Mouse (Mus musculus): ENCODE measurements around the gene Mgat3. TPM values are rescaled to one million over a fixed set of nuclear protein-coding genes. Genes with fewer than 3 reads are reported as not detected.

Gene Mgat3
- polyA plus RNA-seq, 1 experiment from 2014 or later, result 12.1 TPM

GRCm38 (mm10) chr15:80217476-80217875, 44.0 kb downstream of the Mgat3 start:
- Histone ChIP-seq H3K9ac (no peak overlapping the region), H3K9me3 (no peaks in the 10 kb centered on the region), H3K4me1 (replicated peaks) (peaks cover 6% of the 10 kb centered on the region; the same call in 1 of the 2 replicates), H3K36me3 (peaks cover 7% of the 10 kb centered on the region), H3K27ac (no peak overlapping the region), H3K27me3 (replicated peaks) (no peaks in the 10 kb centered on the region), H3K4me3 (replicated peaks) (no peak overlapping the region), H3K4me2 (replicated peaks) (no peak overlapping the region)
- ATAC-seq, result no peak
- WGBS, result 86% methylated on average over 10 of the region's 10 CpGs

DNA sequence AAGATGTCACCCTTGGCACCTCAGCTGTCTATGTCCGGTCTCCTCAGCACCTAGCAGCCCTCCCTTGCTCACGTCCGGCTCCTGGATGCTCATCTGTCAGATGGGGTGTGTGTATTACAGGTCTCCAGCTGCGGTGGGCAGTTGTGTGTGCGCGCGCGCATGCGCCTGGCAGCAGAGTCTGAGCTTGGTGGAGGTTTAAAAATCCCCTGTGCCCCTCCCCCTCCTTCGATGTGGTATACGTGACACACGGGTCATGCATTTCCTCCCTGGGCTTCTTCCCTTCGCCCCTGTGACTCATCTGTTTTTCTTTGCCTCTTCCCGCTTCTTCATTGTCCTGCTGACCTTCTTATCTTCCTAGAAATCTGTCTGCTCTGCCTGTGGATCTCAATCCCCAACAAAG, 45.7 kb downstream of the Mgat3 start:
- peak; percentile 54 for ATAC-seq
- no peak overlapping the region for H3K9ac ChIP-seq
- 22% methylated on average over 14 of the region's 14 CpGs for WGBS

DNA sequence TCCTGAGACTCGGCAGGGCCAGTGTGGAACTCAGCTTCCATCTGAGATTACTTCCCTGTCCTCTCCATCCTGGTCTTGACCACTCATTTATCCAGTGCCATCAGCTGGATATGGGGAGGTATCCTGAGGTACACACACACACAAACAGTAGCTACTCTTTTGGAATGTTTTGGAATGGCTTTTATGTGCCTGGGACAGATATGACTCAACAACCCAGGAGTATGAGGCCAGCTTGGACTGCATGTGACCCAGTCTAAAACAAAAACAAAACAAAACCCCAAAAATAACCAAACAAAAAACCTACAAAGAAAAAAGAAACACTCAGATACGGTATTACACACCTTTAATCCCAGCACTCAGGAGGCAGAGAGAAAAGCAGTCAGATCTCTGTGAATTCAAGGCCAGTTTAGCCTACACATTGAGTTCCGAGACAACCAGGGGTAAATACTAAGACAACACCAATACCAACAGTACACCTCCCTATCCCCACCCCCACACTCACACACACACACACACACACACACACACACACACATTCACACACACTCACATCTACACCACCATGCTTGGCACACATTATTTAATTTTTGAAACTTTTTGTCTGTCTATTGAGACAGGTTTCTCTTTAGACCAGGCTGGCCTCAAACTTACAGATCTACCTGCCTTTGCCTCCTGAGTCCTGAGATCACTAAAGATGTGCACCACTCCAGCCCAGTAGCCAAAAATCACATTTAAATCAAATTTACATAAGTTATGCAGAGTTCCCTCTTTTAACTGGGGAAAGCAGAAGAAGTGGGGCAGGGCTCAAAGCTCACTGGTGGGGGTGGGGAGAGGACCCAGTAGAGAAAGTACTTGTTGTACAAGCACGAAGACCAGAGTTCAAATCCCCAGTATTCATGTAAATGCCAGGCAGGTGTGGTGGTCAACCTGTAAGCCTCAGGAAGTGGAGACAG, 46.5 kb downstream of the Mgat3 start:
- no peaks in the 10 kb centered on the region for H3K27me3 ChIP-seq (replicated peaks)
- 55% methylated on average over 4 of the region's 4 CpGs for WGBS
- no peak overlapping the region for H3K4me2 ChIP-seq (replicated peaks)
- no peak overlapping the region for H3K9ac ChIP-seq
- H3K4me1 ChIP-seq (replicated peaks), result peaks cover 6% of the 10 kb centered on the region; the same call in 1 of the 2 replicates
- no peak; the same call in 1 of the 2 replicates for ATAC-seq
- no peaks in the 10 kb centered on the region for H3K36me3 ChIP-seq
- no peak overlapping the region for H3K4me3 ChIP-seq (replicated peaks)
- 0 out of 2 replicates have a peak overlapping the region, but pooled peaks have one; percentile 37 for H3K27ac ChIP-seq
- no peaks in the 10 kb centered on the region for H3K9me3 ChIP-seq

More for the DNA sequence above, 45.7 kb downstream of the Mgat3 start:
- 0 out of 2 replicates have a peak overlapping the region, but pooled peaks have one; percentile 37 for H3K27ac ChIP-seq
- no peak overlapping the region for H3K4me3 ChIP-seq (replicated peaks)
- peak overlapping the region; percentile 38 for H3K4me2 ChIP-seq (replicated peaks)
- no peaks in the 10 kb centered on the region for H3K9me3 ChIP-seq
- peaks cover 6% of the 10 kb centered on the region; the same call in 1 of the 2 replicates for H3K4me1 ChIP-seq (replicated peaks)
- no peaks in the 10 kb centered on the region for H3K27me3 ChIP-seq (replicated peaks)
- no peaks in the 10 kb centered on the region for H3K36me3 ChIP-seq

DNA sequence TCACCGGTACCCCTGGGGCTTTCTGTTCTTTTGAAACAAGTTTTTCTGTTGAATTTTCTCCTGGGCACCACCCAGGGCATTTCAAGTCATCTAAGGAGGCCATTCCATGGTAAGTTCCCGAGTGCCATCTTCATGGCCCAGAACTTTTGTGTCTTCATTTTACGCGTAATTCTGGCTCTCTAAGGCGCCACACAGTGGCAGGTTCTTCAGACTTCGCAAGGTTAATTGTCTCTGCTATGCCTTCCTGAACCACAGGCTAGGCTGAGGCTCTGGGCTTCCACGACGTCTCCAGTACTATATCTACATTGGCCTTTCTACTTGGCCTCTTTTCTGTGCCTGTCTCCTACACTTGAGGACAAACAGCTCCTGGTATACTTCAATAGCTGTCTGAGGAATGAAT, 47.5 kb downstream of the Mgat3 start:
- Histone ChIP-seq H3K4me1 (replicated peaks) (peaks cover 6% of the 10 kb centered on the region; the same call in 1 of the 2 replicates), H3K27me3 (replicated peaks) (no peaks in the 10 kb centered on the region), H3K9ac (no peak overlapping the region), H3K9me3 (no peaks in the 10 kb centered on the region), H3K4me3 (replicated peaks) (no peak overlapping the region), H3K4me2 (replicated peaks) (no peak overlapping the region), H3K36me3 (no peaks in the 10 kb centered on the region), H3K27ac (no peak overlapping the region)
- ATAC-seq, result no peak
- 62% methylated on average over 8 of the region's 8 CpGs for WGBS

- ATAC-seq, result no peak
- H3K4me2 ChIP-seq (replicated peaks), result no peak overlapping the region
- no peaks in the 10 kb centered on the region for H3K9me3 ChIP-seq
- no peak overlapping the region for H3K4me3 ChIP-seq (replicated peaks)
- no peaks in the 10 kb centered on the region for H3K36me3 ChIP-seq
- H3K27ac ChIP-seq, result no peak overlapping the region
- H3K9ac ChIP-seq, result no peak overlapping the region
- 91% methylated on average over 7 of the region's 7 CpGs for WGBS
- no peaks in the 10 kb centered on the region for H3K27me3 ChIP-seq (replicated peaks)
- H3K4me1 ChIP-seq (replicated peaks), result peaks cover 6% of the 10 kb centered on the region; the same call in 1 of the 2 replicates
Measured at GRCm38 (mm10) chr15:80223751-80224150, 50.2 kb downstream of the Mgat3 start.

- 29% methylated on average over 9 of the region's 9 CpGs for WGBS
- Histone ChIP-seq H3K9ac (no peak overlapping the region), H3K27me3 (replicated peaks) (no peaks in the 10 kb centered on the region), H3K36me3 (no peaks in the 10 kb centered on the region), H3K4me1 (replicated peaks) (no peaks in the 10 kb centered on the region), H3K9me3 (no peaks in the 10 kb centered on the region), H3K4me2 (replicated peaks) (no peak overlapping the region), H3K27ac (no peak overlapping the region), H3K4me3 (replicated peaks) (no peak overlapping the region)
- peak; percentile 68 for ATAC-seq
Measured at GRCm38 (mm10) chr15:80225208-80225607, 51.7 kb downstream of the Mgat3 start.

DNA sequence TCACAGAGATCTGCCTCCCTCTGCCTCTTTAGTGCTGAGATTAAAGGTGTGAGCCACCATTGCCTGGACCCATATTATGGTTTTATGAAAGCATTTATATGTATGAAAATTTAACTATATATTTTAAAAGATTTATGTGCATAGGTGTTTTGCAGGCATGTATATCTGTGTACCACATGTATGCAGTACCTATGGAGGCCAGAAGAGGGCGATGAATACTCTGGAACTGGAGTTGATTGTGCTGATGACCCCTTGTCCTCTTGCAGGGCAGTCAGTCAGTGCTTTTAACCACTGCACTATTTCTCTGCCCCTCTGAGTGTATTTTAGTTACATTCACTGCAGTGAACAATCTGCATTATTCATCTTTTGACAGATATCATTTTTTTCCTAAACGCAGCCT, 52.3 kb downstream of the Mgat3 start:
- 42% methylated on average over 2 of the region's 2 CpGs for WGBS
- H3K36me3 ChIP-seq, result no peaks in the 10 kb centered on the region
- H3K9ac ChIP-seq, result no peak overlapping the region
- no peaks in the 10 kb centered on the region for H3K9me3 ChIP-seq
- H3K4me2 ChIP-seq (replicated peaks), result no peak overlapping the region
- H3K27ac ChIP-seq, result no peak overlapping the region
- H3K4me3 ChIP-seq (replicated peaks), result no peak overlapping the region
- no peaks in the 10 kb centered on the region for H3K4me1 ChIP-seq (replicated peaks)
- 0 out of 2 replicates have a peak, but pooled peaks have one; percentile 44 for ATAC-seq
- H3K27me3 ChIP-seq (replicated peaks), result no peaks in the 10 kb centered on the region

DNA sequence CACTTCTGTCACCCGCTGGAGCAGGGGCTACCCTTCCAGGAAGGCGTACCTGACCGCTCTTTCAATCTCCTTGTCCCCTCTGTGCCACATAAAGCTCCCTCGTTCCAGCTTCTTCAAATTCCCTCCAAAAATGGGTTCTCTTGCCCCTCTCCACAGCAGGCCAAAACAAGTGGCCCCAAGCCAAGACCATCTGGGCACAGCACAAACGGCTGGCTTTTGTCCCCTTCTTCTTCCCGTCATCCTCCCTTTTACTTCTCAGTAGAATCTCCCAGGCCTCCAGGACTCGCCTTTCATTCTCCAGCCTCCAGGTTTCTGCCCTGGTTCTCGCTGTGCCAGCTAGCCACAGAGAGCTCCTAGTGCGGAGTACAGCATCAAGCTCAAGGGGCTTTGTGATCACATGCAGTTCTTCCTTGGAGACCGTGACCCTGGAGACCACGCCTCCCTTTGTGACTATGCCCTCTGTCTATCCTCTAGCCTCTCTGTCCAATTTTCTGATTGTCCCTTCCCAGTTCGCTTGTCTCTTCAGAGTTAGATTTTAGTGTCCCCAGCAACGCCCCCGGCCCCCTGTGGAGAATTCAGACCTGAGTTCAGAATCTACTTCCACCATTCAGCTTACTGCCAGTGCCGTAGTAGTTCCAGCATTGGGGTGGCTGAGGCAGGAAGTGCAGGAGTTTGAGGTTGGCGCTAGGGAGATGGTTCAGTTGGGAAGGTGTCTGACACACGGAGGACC, 54.7 kb downstream of the Mgat3 start:
- no peak overlapping the region for H3K4me3 ChIP-seq (replicated peaks)
- H3K9me3 ChIP-seq, result no peaks in the 10 kb centered on the region
- no peak overlapping the region for H3K4me2 ChIP-seq (replicated peaks)
- no peak overlapping the region for H3K9ac ChIP-seq
- no peaks in the 10 kb centered on the region for H3K36me3 ChIP-seq
- 78% methylated on average over 17 of the region's 17 CpGs for WGBS
- no peaks in the 10 kb centered on the region for H3K27me3 ChIP-seq (replicated peaks)
- ATAC-seq, result no peak
- no peak overlapping the region for H3K27ac ChIP-seq
- H3K4me1 ChIP-seq (replicated peaks), result 0 out of 2 replicates have a peak, but pooled peaks cover 4% of the 10 kb centered on the region

- H3K36me3 ChIP-seq, result peaks cover 11% of the 10 kb centered on the region; the same call in 1 of the 2 replicates
- H3K4me1 ChIP-seq (replicated peaks), result 0 out of 2 replicates have a peak, but pooled peaks cover 13% of the 10 kb centered on the region
- H3K4me2 ChIP-seq (replicated peaks), result no peak overlapping the region
- ATAC-seq, result no peak
- no peak overlapping the region for H3K27ac ChIP-seq
- WGBS, result 67% methylated on average over 2 of the region's 2 CpGs
- H3K4me3 ChIP-seq (replicated peaks), result no peak overlapping the region
- H3K9me3 ChIP-seq, result no peaks in the 10 kb centered on the region
- no peaks in the 10 kb centered on the region for H3K27me3 ChIP-seq (replicated peaks)
- no peak overlapping the region for H3K9ac ChIP-seq
Measured at GRCm38 (mm10) chr15:80232331-80232730, 58.8 kb downstream of the Mgat3 start.

- ATAC-seq, result no peak
- no peaks in the 10 kb centered on the region for H3K9me3 ChIP-seq
- no peaks in the 10 kb centered on the region for H3K27me3 ChIP-seq (replicated peaks)
- H3K4me3 ChIP-seq (replicated peaks), result no peak overlapping the region
- peaks cover 13% of the 10 kb centered on the region; the same call in 1 of the 2 replicates for H3K36me3 ChIP-seq
- 0 out of 2 replicates have a peak, but pooled peaks cover 13% of the 10 kb centered on the region for H3K4me1 ChIP-seq (replicated peaks)
- whole genome bisulfite sequencing, result 62% methylated on average over 4 of the region's 4 CpGs
- peak overlapping the region; percentile 79 for H3K27ac ChIP-seq
- H3K9ac ChIP-seq, result 0 out of 2 replicates have a peak overlapping the region, but pooled peaks have one; percentile 29
- H3K4me2 ChIP-seq (replicated peaks), result no peak overlapping the region
Measured at GRCm38 (mm10) chr15:80233053-80233452, 59.5 kb downstream of the Mgat3 start.

GRCm38 (mm10) chr15:80233733-80234509, 60.4 kb downstream of the Mgat3 start, which contains the start of gene Mief1:
Gene Mief1 (plus strand): TSS chr15:80234018.
- Histone ChIP-seq H3K9ac (peak within 1 kb of the TSS; percentile 87), H3K4me1 (replicated peaks) (0 out of 2 replicates have a peak, but pooled peaks cover 13% of the 10 kb centered on the region), H3K27me3 (replicated peaks) (no peaks in the 10 kb centered on the region), H3K27ac (peak within 1 kb of the TSS; percentile 86), H3K4me2 (replicated peaks) (peak within 1 kb of the TSS; percentile 69), H3K9me3 (no peaks in the 10 kb centered on the region), H3K36me3 (peaks cover 21% of the 10 kb centered on the region; the same call in 1 of the 2 replicates), H3K4me3 (replicated peaks) (peak within 1 kb of the TSS; percentile 92)
- peak; percentile 99 for ATAC-seq
- WGBS, result under 1% methylated on average over 67 of the region's 67 CpGs

All from intestine, embryonic 15.5 days (tissue).